Mouse (Mus musculus) adrenal gland, postnatal 14 days (tissue): ENCODE data around the gene Ralgds. TPM values are rescaled to one million over a fixed set of nuclear protein-coding genes. Genes with fewer than 3 reads are reported as not detected.
A peak's percentile ranks its signal among the peaks of the same experiment; 100 is the strongest.
"Not testable (repeated sequence)": the region's sequence is repeated elsewhere in the genome, so short reads cannot be mapped to it uniquely, and the experiment has no call there.

ENCODE experiments used
- DNase-seq: peaks from one replicate; pipeline ENCODE4 v3.0.0; 2021; ENCODE audit warnings: mixed read lengths
- long read RNA-seq, 2 experiments: library from polyadenylated mRNA; stranded (forward); transcript quantifications; one replicate each; pipeline ENCODE4 v2.0.0; 2021
- total RNA-seq: library from RNA; stranded (reverse); gene quantifications from 2 replicates; pipeline ENCODE4 v1.2.3, GENCODE M21; 2021

Ralgds gene
- 27.0 and 35.9 TPM in 2 replicates for total RNA-seq
- long read RNA-seq, experiment 1, transcript Ralgds-203 (18 exons, 3,683 nt) = major isoform, 22 of 69 reads
- long read RNA-seq, experiment 1, transcript Ralgds-202 (18 exons, 3,102 nt) = minor isoform, 11 of 69 reads
- long read RNA-seq, experiment 1, partial matches to known transcripts = 7 of 69 reads
- long read RNA-seq, experiment 1, other reads (novel, unspliced or antisense) = 27 of 69 reads
- long read RNA-seq, experiment 2, transcript Ralgds-201 (18 exons, 3,590 nt) = minor isoform, 5 of 62 reads
- long read RNA-seq, experiment 2, transcript Ralgds-203 (18 exons, 3,683 nt) = minor isoform, 11 of 62 reads
- long read RNA-seq, experiment 2, transcript Ralgds-202 (18 exons, 3,102 nt) = major isoform, 20 of 62 reads
- long read RNA-seq, experiment 2, partial matches to known transcripts = 19 of 62 reads
- long read RNA-seq, experiment 2, other reads (novel, unspliced or antisense) = 7 of 62 reads

GRCm38 (mm10) chr2:28512798-28513401, at the start of gene Ralgds:
Gene Ralgds, plus strand, starts transcription at chr2:28513125.
- DNase-seq = peak; percentile 71

- peak; percentile 64 for DNase-seq
Observed at GRCm38 (mm10) chr2:28463919-28464318, 49.0 kb upstream of the Ralgds start.

GRCm38 (mm10) chr2:28464919-28465318, 48.0 kb upstream of the Ralgds start:
- DNase-seq = no peak

- DNase-seq = peak; percentile 84
Observed at GRCm38 (mm10) chr2:28465836-28466518, 46.9 kb upstream of the Ralgds start, which contains the start of gene 1700007K13Rik. Gene 1700007K13Rik, minus strand, starts transcription at chr2:28466332.

GRCm38 (mm10) chr2:28467860-28468485, 45.0 kb upstream of the Ralgds start, which contains the start of gene Mrps2:
Gene Mrps2, plus strand, starts transcription at chr2:28468066.
- DNase-seq = peak; percentile 94

- DNase-seq = peak; percentile 32
Observed at GRCm38 (mm10) chr2:28468486-28469225, 44.3 kb upstream of the Ralgds start.

GRCm38 (mm10) chr2:28469461-28469860, 43.5 kb upstream of the Ralgds start:
- DNase-seq = no peak

- DNase-seq = no peak
Observed at GRCm38 (mm10) chr2:28470591-28470990, 42.3 kb upstream of the Ralgds start.

GRCm38 (mm10) chr2:28472011-28472410, 40.9 kb upstream of the Ralgds start:
- DNase-seq = not testable (repeated sequence)

- not testable (repeated sequence) for DNase-seq
Observed at GRCm38 (mm10) chr2:28477993-28478392, 34.9 kb upstream of the Ralgds start.

GRCm38 (mm10) chr2:28479208-28480204, 33.4 kb upstream of the Ralgds start:
- no peak for DNase-seq

- no peak for DNase-seq
Observed at GRCm38 (mm10) chr2:28483861-28484260, 29.1 kb upstream of the Ralgds start.

- DNase-seq = peak; percentile 37
Observed at GRCm38 (mm10) chr2:28494521-28494920, 18.4 kb upstream of the Ralgds start.

GRCm38 (mm10) chr2:28495207-28495756, 17.6 kb upstream of the Ralgds start:
- DNase-seq = peak; percentile 45

GRCm38 (mm10) chr2:28495801-28496595, 16.9 kb upstream of the Ralgds start:
- DNase-seq = no peak

GRCm38 (mm10) chr2:28496671-28497070, 16.3 kb upstream of the Ralgds start, which contains the start of gene Gbgt1:
Gene Gbgt1, plus strand, starts transcription at chr2:28496891.
- no peak for DNase-seq

GRCm38 (mm10) chr2:28497561-28497960, 15.4 kb upstream of the Ralgds start:
- no peak for DNase-seq

- DNase-seq = no peak
Observed at GRCm38 (mm10) chr2:28498431-28498830, 14.5 kb upstream of the Ralgds start.

- DNase-seq = no peak
Observed at GRCm38 (mm10) chr2:28502987-28503386, 9.9 kb upstream of the Ralgds start.
